Mouse (Mus musculus): ENCODE measurements around the gene Serf1.
"Not testable (repeated sequence)": the region's sequence is repeated elsewhere in the genome, so short reads cannot be mapped to it uniquely, and the experiment has no call there.

Gene Serf1

DNA sequence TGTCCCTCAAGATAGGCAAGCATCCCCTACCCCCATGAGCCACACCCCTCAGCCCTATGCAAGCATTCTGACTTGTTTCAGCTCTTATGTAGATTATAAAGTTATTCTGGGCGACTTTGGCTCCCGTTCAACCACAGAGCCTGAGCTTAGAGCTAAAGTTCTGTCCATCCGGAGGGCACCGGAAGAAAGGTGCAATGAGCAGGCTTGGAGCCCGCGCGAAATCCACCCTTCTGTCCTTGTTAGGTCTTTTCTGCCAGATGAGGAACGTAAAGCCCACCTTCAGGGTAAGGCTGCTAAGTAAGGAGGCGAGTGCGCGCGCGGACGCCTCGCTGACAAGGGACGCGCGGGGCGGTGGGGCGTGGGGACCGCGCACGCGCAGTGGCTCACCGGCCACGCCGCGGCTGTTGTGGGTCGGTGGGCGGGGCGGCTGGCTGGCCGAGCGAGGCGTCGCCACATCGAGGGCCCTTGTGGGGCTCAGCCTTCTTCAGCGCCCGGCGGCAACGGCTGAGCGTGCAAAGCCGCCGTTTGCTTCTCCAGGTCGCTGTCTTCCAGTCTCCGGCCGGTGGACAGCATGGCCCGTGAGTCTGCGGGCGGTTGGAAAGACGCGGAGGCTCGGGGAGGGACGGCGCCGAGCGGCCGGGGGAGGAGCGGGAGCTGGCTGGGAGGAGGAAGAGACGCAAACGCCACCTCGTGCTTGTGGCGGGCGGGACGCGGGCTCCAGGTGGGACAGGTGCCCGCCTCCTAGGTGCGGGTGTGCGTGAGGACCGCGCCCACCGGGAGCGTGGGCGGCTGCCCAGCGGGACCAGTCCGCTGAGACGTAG, at the start of gene Serf1:
TSS of gene Serf1 (plus strand) at position 361 of the 821 bp plus-strand sequence.
- peak; percentile 79 for DNase-seq (ENCODE audit: extremely low read depth, insufficient read length, low spot score)

DNA sequence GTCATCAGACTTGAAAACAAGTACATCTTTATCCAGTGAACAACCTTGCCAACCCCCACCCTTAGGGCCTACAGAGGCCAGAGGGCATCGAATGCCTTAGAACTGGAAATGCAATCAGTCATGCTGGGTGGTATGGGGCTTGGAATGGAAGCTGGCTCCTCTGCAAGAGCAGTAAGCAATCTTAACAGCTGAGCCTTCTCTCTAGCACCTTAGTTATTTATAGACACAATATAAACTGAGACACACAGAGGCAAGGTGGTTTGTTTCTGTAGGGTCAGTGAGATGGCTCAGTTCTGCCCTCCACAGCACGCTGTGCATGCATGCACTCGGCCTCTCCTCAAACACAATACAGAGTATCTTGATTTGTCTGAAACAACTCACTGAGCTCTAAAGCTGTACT, 43.9 kb upstream of the Serf1 start:
- DNase-seq (ENCODE audit: extremely low read depth, insufficient read length, low spot score): no peak

DNA sequence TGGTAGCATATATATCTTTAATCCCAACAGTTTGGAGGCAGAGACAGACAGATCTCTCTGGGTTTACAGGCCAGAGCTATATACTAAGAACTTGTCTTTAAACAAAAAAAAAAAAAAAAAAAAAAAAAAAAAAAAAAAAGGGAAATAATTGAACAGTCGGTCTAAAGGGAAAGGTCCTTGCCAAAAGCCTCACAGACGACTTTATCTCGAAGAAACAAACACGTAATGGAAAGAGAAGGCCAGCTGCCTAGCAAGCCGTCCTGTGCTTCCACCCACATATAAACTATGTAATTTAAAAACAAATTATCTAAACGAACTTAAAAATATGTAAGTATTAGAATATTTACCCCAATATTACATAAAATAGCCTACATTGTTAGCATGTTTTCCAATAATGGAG, 40.0 kb upstream of the Serf1 start:
- DNase-seq (ENCODE audit: extremely low read depth, insufficient read length, low spot score): no peak

DNA sequence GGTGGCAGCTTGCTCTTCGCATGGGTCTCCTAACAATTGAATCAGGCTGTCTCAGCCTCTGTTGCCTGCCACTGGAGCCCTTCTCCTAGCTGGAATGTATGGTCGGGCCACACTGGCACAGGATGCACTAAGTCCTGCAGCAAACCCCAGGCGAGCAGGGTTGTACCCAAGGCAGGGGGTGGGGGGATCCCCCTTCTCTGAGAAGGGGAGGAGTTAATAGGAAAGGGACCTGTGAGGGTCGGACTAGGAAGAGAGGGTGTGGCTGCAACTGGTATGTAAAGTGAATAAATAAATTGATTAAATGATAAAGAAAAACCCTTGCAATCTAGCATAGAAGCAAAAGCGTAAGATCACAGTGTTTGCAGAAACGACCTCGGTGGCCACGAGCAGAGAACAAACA, 36.3 kb upstream of the Serf1 start:
- DNase-seq (ENCODE audit: extremely low read depth, insufficient read length, low spot score): no peak

DNA sequence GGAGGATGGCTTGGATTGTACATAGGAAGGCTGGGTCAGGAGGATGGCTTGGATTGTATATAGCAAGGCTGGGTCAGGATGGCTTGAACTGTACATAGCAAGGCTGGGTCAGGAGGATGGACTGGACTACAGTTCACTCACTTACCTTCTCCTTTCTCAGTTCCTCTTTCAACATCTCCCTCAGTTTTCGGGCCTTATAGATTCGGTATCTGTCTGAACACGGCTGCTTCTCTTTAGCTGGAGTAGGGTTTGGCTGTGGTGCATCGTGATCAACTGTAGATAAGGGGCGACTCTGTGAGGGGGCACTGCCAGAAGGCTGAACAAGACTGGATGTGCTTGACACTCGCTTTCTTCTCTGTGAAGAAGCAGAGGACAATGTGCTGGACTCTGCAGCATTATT, 9.0 kb upstream of the Serf1 start:
- DNase-seq (ENCODE audit: extremely low read depth, insufficient read length, low spot score): no peak

DNA sequence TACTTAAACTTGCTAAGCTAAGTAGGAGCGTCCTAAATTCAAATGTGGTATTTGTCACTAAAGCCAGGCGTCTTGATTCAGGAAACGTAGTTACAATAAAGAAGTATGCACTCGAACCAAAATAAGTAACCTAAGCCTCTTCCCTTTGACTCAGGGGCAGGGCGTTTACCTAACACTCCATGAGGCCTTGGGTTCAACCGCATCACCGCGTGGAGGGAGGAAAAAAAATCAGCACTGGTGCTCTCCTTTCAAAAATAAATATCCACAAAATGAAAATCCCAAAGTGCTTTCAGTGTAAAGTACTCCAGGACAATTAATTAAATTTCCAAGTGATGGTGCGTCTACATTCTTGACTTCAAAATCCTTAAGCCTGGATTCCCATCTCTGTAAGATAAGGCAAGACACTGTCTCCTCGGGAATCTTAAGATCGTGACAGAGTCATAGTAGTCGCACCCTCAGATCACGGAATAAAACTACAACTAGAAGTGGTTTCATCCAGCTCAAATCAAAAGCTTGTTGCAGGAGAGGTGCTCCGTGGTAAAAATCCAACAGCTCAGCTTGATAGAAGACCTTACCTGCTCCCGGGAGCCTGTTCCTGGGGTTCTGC, 4.7 kb upstream of the Serf1 start:
- no peak for DNase-seq (ENCODE audit: extremely low read depth, insufficient read length, low spot score)

DNA sequence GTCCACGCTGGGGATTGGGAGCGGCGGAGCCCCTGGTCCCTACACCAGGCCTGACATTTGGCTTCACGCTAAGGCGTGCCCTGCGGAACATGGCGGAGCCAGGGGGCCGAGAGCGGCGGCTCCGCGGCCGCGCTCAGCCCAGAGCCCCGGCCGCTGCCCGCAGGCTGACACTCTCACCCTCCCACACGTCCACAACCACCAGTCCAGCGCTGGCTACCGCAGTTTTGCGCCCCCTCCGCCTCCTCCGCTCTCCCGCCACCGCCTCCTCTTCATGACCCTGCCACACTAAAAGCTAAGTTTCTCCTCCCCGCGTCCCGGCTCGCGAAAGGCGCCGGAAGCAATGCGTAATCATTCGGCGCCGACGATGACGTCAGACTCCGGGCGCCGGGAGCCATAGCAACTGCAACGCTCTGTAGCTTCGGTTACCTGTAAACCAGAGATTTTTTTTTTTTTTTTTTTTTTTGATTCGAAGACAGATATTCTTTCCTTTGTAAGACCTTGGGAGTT, 4.0 kb upstream of the Serf1 start, which contains the start of gene Bdp1:
TSS of gene Bdp1 (minus strand) at position 323 of the 507 bp plus-strand sequence.
- DNase-seq (ENCODE audit: extremely low read depth, insufficient read length, low spot score): peak; percentile 89

DNA sequence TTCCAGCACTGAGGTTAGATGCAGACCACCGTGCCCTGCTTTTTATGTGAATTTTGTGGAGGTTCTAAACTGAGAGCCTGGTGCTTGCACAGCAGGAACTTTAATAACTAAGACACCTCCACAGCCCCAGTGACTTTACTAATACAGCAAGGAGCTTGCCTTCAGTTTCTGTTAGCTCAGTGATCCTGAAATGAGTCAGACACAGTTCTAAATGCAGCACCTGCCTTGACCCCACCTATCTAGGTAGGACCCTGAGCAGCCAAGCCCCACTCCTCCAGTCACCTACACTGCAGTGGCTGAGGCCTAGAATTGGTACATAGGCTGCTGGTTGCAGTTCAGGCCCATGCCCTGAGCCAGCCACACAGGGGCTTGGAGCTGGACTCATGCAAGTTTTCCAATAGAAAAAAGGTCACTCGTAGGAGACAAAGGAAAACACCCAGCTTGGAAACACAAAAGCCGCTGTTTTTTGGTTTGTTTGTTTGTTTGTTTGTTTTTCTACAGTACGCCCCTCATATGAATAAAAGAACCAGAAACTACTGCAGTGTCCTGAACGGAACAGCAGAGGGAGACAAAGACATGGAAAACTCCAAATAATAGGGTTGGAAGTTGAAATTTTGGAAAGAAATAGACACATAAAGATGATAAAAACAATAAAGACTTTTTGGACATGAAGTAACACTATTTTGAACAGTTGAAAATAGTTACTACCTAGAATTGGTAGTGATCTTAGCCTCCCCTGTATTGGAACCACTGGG, 4.6 kb downstream of the Serf1 start:
- DNase-seq (ENCODE audit: extremely low read depth, insufficient read length, low spot score): no peak

DNA sequence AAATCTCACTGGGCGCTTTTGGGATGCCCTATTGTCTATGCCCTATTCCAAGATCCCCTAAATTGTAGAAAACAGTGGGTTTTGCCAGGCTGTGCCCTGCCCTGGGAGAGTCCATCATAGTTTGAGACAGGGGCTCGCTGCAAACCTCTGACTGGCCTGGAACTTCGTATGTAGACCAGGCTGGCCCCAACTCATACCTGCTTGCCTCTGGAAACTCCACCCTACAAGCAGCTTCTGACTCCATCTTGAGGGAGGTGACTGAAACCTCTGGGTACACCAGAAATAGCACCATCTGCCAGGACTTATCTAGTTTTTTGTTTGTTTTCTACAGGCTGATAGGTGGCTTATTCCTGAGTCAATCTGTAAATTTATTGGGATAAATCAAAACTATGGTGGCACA, 16.2 kb downstream of the Serf1 start:
- DNase-seq (ENCODE audit: extremely low read depth, insufficient read length, low spot score): no peak

DNA sequence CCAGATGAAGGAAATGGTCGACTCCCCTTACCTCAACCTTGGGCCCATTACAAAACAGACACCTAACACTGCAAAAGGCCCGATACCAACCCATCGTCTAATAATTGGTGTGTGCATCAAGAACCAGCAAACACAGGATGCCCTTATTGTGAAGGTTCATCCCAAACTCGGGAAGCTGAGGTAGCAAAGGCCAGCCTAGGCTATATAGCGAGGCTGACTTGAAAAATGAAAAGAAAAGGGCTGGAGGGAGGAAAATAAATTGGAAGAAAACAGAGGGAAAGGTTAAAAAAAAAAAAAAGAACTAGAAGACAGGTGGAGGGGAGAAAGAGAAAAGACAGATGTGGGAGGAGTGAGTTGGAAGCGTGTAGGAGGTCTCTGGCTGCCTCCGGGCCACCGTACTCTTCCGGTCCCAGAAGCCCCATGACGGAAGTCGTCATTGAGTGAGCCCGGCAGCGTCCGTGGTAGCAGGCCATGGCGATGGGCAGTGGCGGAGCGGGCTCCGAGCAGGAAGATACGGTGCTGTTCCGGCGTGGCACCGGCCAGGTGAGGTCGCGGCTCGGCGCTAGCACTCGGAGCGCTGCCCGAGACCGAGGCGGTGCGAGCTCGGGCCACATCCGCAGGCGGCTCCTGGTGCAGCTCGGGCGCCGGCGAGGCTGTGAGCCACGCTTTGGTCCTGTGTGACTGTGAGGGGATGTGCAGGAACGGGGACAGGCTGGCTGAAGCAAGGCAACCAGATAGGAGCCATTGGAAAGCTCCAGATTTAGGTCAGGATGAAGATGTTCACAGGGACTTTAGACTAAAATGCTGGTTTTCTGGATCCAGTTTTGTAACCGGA, 16.8 kb downstream of the Serf1 start, which contains the start of gene Smn1:
TSS of gene Smn1 (plus strand) at position 430 of the 835 bp plus-strand sequence.
- peak; percentile 80 for DNase-seq (ENCODE audit: extremely low read depth, insufficient read length, low spot score)

DNA sequence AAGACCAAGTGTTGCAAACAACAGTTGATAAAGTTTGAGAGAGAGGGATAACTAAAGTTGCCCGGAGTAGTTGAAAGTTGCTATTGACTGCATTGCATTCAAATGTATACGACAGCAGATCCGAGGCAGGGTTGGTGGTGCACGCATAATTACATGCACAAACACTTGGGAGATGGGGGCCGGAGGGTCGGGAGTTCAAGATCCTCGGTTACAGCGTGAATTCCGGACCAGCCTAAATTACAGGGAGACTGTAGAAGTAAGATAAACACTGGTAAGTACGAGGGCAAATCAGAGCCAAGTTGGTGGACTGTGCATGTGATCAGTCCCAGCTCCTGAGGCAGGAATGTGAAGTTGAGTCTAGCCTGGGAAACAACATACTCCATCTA, 17.4 kb downstream of the Serf1 start:
- DNase-seq (ENCODE audit: extremely low read depth, insufficient read length, low spot score): no peak

DNA sequence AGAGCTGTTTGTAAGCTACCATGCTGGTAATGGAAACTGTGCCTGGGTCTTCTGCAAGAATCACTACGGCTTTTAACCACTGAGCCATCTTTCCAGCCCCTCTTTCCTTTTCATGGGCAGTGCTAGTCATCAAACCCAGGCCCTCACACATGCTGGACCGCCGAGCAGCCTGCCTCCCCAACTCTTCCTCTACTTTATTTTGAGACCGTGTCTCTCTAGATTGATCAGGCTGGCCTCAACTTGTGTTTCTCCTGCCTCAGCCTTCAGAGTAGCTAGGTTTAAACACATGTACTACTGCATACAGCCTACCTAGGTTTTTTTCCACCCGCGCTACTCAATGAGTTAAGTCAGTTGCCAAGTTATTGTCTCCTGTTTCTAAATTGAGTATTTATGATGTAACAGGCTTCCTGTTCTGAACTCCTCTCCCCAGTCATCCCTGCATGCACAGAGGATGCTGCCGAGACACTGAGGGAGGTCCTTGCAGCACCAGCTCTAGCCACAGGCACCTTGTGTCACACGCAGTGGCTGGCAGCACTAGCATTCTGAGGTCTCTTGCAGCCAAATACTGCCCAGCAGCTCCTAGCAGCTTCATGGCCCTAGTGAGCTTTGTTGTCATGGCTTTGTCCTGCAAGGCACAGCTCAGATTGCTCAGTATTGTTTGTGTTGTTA, 34.0 kb downstream of the Serf1 start:
- DNase-seq (ENCODE audit: extremely low read depth, insufficient read length, low spot score): no peak

DNA sequence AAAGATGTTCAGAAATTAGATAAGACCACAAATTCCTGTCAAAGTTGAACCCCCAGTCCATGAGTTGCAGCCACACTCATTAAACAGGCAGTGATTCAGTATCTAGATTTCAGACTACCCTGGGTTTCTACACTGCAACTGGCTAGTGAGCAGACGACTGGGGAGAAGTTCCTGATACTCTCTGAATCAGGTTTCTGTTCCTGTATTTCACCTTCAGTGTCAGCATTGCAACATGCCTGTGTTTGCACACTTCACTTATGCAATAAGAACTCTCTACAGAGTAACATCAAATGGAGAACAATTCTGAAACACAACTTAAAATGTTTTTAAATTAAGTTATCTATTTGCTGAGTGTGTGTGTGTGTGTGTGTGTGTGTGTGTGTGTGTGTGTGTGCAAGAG, 44.8 kb downstream of the Serf1 start:
- DNase-seq (ENCODE audit: extremely low read depth, insufficient read length, low spot score): no peak

DNA sequence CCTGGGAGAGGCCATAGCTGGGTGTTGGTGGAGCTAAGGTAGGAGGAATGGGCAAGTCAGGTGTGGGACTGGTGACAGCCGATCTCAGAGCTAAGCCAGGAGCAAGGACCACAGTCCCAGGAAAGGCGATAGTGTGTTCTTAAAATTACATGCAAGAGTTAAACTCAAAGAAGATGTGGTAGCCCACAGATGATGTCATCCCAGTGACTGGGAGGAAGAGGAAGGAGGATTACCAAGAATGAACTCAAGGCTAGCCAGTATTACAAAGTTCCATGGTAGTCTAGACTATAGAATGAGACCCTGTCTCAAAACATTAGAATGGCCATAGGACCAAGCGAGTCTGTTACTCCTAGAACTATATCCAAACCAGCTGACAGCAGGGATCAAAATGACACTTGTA, 48.8 kb downstream of the Serf1 start:
- DNase-seq (ENCODE audit: extremely low read depth, insufficient read length, low spot score): no peak

DNA sequence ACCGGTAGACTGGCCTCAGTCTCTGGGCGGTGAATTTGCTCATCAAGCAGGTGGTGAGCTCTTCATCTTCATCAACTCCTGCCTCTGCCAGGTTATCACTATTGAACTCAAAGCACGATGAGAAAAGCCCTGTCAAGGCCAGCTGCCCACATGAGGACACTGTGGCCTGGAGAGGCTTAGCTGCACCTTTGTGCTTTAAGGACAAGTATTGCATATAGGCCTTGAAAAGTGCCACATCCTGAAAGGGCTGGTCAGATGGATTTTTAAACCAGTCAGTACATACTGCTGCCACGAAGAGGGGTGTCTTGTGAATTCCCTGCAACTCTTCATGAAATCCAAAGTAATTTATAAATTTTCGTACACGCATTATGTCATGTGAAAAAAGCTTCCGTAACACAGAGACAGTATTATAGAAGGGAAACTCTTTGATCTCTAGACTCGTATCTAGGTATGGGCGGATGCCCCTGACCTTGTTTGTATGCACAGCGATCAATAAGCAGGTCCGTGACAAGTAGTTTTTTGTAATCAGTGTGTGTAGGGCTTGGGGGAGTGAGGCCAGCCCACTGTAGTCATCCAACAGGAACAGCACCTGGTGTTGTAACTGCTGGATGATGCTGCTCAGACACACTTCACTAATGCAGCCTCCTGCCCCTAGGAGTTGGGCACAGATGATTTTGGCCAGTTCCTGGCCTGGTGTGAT, 53.5 kb downstream of the Serf1 start:
- not testable (repeated sequence) for DNase-seq (ENCODE audit: extremely low read depth, insufficient read length, low spot score)

DNA sequence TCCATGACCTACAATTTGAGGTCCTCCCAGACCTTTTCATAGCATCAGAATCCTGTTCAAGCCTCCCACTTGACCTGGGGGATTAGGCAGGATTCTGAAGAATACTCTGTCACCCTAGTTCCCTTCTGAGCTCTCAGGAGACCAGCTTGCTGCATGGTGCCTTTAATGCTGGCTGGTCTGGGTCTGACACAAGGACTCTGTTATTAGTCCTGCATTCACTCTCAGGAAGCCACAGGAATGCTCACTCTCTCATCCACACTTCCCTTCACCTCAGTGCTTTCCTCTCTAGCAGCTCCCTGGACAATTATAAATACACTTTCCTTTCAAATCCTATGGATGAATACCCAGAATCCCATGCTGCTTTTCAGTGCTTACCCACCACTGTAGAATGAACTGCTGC, 54.7 kb downstream of the Serf1 start:
- DNase-seq (ENCODE audit: extremely low read depth, insufficient read length, low spot score): not testable (repeated sequence)
